Mouse (Mus musculus) heart, postnatal 0 days (tissue): Measurements from ENCODE around the gene Tulp1.

Experiments used
- CTCF ChIP-seq: IDR thresholded peaks from 2 replicates; pipeline ENCODE4 v1.5.1; 2016; ENCODE audit warnings: antibody characterized with exemption, control low read depth, low read depth
- EP300 ChIP-seq: IDR thresholded peaks from 2 replicates; pipeline ENCODE4 v1.6.1; 2016; ENCODE audit warnings: antibody characterized with exemption, low read depth

- TF ChIP-seq CTCF (no peak), EP300 (no peak)
These were observed 26.8 kb upstream of the Tulp1 start for GRCm38 (mm10) chr17:28391568-28392432.
